Mouse (Mus musculus) C2C12 (cell line): ENCODE data around the gene Ptpn13.

Experiments used
- CEBPB ChIP-seq: IDR thresholded peaks from one replicate; pipeline ENCODE4 v1.6.1; 2011; ENCODE audit warnings: low read depth, mild to moderate bottlenecking, control low read depth, moderate library complexity
- CTCF ChIP-seq: IDR thresholded peaks from one replicate; pipeline ENCODE4 v1.5.1; 2011; ENCODE audit not compliant: control insufficient read depth, insufficient read depth, insufficient read length
- MAX ChIP-seq: IDR thresholded peaks from one replicate; pipeline ENCODE4 v1.6.1; 2011; ENCODE audit warnings: mild to moderate bottlenecking, control low read depth
- MYOD1 ChIP-seq: IDR thresholded peaks from one replicate; pipeline ENCODE4 v1.6.1; 2011; ENCODE audit warnings: low read depth; ENCODE audit not compliant: control insufficient read depth, insufficient read length
- MYOG ChIP-seq: IDR thresholded peaks from one replicate; pipeline ENCODE4 v1.6.1; 2011; ENCODE audit not compliant: control insufficient read depth, insufficient read length; ENCODE audit errors: extremely low read depth
- USF1 ChIP-seq: IDR thresholded peaks from one replicate; pipeline ENCODE4 v1.6.1; 2011; ENCODE audit warnings: low read depth, mild to moderate bottlenecking, control low read depth, moderate library complexity

- no peak for TF ChIP-seq USF1
- no peak for TF ChIP-seq CTCF
- no peak for TF ChIP-seq MAX
- no peak for TF ChIP-seq CEBPB
- no peak for TF ChIP-seq MYOD1
- TF ChIP-seq MYOG: no peak
Observed at GRCm38 (mm10) chr5:103453361-103454140, 28.6 kb downstream of the Ptpn13 start.
